Mouse (Mus musculus) liver, embryonic 12.5 days (tissue): ENCODE data around the gene Ptk7. TPM values are rescaled to one million over a fixed set of nuclear protein-coding genes. Genes with fewer than 3 reads are reported as not detected.
"Not testable (repeated sequence)": the region's sequence is repeated elsewhere in the genome, so short reads cannot be mapped to it uniquely, and the experiment has no call there.

Experiments used
- ATAC-seq: fragments of 200-750 bp; cut with Nextera tagmentation; 2 replicates; pipeline ENCODE4 v1.8.0; 2017; ENCODE audit warnings: moderate number of reproducible peaks, mild to moderate bottlenecking, moderate library complexity
- H3K27ac ChIP-seq: fragments of 300-500 bp; sonication (generic); 2 replicates; pipeline ENCODE4 v1.5.1; 2016; ENCODE audit warnings: mild to moderate bottlenecking
- H3K27me3 ChIP-seq: fragments of 300-500 bp; sonication (generic); replicated peaks from 2 replicates; pipeline ENCODE4 v1.6.1; 2016; ENCODE audit warnings: mild to moderate bottlenecking, moderate library complexity
- H3K36me3 ChIP-seq: fragments of 300-500 bp; sonication (generic); 2 replicates; pipeline ENCODE4 v1.6.1; 2016; ENCODE audit warnings: mild to moderate bottlenecking, moderate library complexity
- H3K4me1 ChIP-seq: fragments of 300-500 bp; sonication (generic); 2 replicates; pipeline ENCODE4 v1.6.1; 2016
- H3K4me2 ChIP-seq: fragments of 300-500 bp; sonication (generic); 2 replicates; pipeline ENCODE4 v1.6.1; 2016; ENCODE audit warnings: mild to moderate bottlenecking, moderate library complexity
- H3K4me3 ChIP-seq: fragments of 300-500 bp; sonication (generic); 2 replicates; pipeline ENCODE4 v1.5.1; 2016; ENCODE audit warnings: mild to moderate bottlenecking, moderate library complexity
- H3K9ac ChIP-seq: fragments of 300-500 bp; sonication (generic); 2 replicates; pipeline ENCODE4 v1.6.1; 2016; ENCODE audit warnings: mild to moderate bottlenecking, moderate library complexity
- H3K9me3 ChIP-seq: fragments of 300-500 bp; sonication (generic); replicated peaks from 2 replicates; pipeline ENCODE4 v1.6.1; 2016; ENCODE audit warnings: mild to moderate bottlenecking, moderate library complexity
- WGBS: fragments of 180-500 bp; shearing (Covaris S2); methylation state at CpG from one replicate; pipeline ENCODE4 v1.1.7; 2016; ENCODE audit not compliant: insufficient replicate concordance; 5-methylcytosine and 5-hydroxymethylcytosine counted together
- polyA plus RNA-seq: library from polyadenylated mRNA; unstranded; fragments of >200 nt; fragmentation: Nextera tagmentation; extraction: Ambion mirVana; gene quantifications from 2 replicates; pipeline ENCODE4 v1.2.1, GENCODE M21; 2016

The Ptk7 gene
- polyA plus RNA-seq, 1 experiment from 2014 or later: 17.7 TPM

DNA sequence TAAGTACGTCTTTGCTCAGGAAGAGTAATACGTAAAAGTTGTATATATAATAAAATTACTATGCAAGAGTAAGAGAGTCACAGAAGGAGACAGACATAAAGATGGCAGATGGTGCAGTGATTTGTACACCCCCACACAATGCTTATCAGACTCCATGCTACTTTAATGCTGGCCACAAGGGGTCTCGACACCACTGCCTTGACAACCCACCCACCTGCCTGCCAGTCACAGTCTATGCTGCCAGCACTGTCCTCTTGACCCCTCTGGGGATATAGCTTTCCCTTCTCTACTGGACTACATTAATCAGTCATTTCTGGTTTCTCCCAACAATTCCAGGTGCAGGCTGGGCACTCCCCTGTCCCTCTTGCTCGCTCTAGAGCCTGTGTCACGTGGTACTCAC is 50.7 kb downstream of the Ptk7 start:
- Histone ChIP-seq H3K9ac (no peak overlapping the region), H3K27ac (no peak overlapping the region), H3K27me3 (no peaks in the 10 kb centered on the region), H3K4me1 (no peaks in the 10 kb centered on the region), H3K4me3 (no peak overlapping the region), H3K36me3 (peaks cover 56% of the 10 kb centered on the region), H3K9me3 (0 out of 2 replicates have a peak, but pooled peaks cover 3% of the 10 kb centered on the region), H3K4me2 (no peak overlapping the region)
- 68% methylated on average over 5 of the region's 5 CpGs for WGBS
- no peak for ATAC-seq

DNA sequence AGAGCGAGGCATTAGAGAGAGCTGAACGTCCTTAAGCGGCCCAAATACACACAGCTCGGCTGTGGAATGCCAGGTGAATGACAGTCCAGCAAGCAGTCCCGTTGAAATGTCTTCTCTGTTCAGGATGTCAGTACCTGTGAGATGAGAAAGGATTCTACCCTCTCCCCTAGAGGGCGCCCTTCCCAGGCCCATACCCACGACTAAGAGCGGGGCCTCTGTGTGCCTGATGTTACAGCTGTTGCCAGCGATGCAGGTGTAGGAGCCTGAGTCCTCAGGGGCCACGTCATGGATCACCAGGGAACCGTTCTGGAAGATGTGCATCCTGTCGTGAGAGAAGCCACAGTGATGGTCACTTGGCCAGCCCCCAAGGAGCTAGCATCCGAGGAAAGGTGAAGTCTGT is 53.2 kb downstream of the Ptk7 start:
- Histone ChIP-seq H3K4me2 (no peak overlapping the region), H3K4me3 (no peak overlapping the region), H3K9ac (no peak overlapping the region), H3K27me3 (no peaks in the 10 kb centered on the region), H3K36me3 (peaks cover 65% of the 10 kb centered on the region), H3K9me3 (0 out of 2 replicates have a peak, but pooled peaks cover 3% of the 10 kb centered on the region), H3K4me1 (no peaks in the 10 kb centered on the region), H3K27ac (no peak overlapping the region)
- ATAC-seq: no peak
- 67% methylated on average over 13 of the region's 13 CpGs for WGBS

DNA sequence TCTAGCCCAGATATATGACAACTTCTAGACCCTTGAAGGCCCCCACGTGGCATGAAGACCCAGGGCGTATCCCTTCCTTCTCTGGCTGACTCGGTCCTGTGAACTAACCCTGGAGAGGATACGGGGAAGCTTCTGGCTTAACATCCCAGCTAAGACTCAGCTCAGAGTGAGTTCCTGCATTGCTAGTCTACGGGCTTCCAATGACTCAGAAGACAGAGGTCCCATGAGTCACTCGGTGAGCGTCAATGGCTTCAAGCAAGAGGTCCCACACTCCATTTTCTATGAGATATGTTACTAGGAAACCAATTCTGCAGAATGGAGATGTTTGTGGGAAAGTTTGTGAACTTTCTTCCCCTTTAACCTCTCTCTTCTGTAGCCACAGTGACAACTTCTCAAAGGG is 54.8 kb downstream of the Ptk7 start:
- no peak for ATAC-seq
- no peaks in the 10 kb centered on the region for H3K27me3 ChIP-seq
- 77% methylated on average over 7 of the region's 7 CpGs for WGBS
- no peak overlapping the region for H3K4me3 ChIP-seq
- H3K9ac ChIP-seq: no peak overlapping the region
- no peak overlapping the region for H3K4me2 ChIP-seq
- no peak overlapping the region for H3K27ac ChIP-seq
- no peaks in the 10 kb centered on the region for H3K4me1 ChIP-seq
- peaks cover 60% of the 10 kb centered on the region for H3K36me3 ChIP-seq
- no peaks in the 10 kb centered on the region for H3K9me3 ChIP-seq

DNA sequence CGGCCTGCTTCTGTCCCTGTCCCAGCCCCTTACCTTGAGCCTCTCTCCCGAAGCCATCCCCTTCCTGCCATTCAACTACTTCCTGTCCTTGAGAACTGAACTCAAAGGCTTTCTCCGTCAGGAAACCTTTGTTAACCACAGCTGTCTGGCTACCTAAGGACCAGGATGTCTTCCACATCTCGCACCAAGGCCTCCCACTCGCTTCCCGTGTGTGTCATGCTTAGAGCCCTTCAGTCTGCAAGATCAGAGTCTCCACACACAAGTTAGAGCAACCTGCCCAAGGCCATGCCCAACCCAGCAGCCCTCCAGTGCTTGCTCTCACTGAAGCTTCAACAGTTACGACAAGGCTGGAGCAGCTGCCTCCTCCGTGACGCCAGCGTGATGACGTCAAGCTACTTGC is 58.3 kb downstream of the Ptk7 start:
- H3K36me3 ChIP-seq: peaks cover 60% of the 10 kb centered on the region
- WGBS: 67% methylated on average over 11 of the region's 11 CpGs
- H3K9me3 ChIP-seq: no peaks in the 10 kb centered on the region
- H3K4me3 ChIP-seq: no peak overlapping the region
- H3K27me3 ChIP-seq: no peaks in the 10 kb centered on the region
- H3K9ac ChIP-seq: no peak overlapping the region
- no peaks in the 10 kb centered on the region for H3K4me1 ChIP-seq
- no peak overlapping the region for H3K27ac ChIP-seq
- no peak overlapping the region for H3K4me2 ChIP-seq
- no peak for ATAC-seq

DNA sequence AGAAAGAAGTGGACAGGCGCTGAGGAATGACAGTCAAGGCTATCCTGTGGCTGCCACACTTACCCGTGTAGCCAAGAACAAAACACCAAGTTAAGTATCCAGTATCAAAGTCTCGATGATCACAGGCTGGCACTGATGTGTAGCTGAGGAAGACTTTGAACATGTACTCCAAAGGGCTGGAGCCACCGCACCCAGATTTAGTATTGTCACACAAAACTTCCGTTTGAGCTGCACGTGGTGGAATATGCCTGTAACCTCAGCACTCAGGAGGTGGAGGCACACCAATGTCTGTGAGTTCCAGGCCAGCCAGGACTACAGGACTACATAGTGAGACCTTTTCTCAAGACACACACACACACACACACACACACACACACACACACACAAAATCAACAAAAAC is 70.2 kb downstream of the Ptk7 start:
- Histone ChIP-seq H3K36me3 (no peaks in the 10 kb centered on the region), H3K4me3 (no peak overlapping the region), H3K27me3 (no peaks in the 10 kb centered on the region), H3K4me2 (no peak overlapping the region), H3K4me1 (peaks cover 27% of the 10 kb centered on the region), H3K27ac (no peak overlapping the region), H3K9ac (no peak overlapping the region), H3K9me3 (no peaks in the 10 kb centered on the region)
- WGBS: 80% methylated on average over 6 of the region's 6 CpGs
- no peak for ATAC-seq

DNA sequence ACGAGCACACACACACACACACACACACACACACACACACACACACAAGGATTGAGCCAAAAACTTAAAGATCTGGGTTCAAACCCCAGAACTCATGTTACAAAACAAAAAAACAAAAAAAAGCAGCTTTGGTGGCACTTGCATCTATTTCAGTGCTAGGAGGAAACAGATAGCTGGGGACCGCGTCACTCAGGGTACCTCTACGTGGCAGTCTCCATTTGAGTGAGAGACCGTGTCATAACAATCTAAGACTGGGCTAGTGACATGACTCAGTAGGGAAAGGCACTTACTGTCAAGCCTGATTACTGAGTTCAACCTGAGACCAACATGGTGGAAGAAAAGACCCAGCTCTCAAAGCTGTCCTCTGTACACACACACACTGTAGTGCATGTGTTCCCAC is 71.2 kb downstream of the Ptk7 start:
- Histone ChIP-seq H3K9ac (no peak overlapping the region), H3K9me3 (no peaks in the 10 kb centered on the region), H3K4me1 (peaks cover 37% of the 10 kb centered on the region), H3K27ac (no peak overlapping the region), H3K4me2 (no peak overlapping the region), H3K36me3 (no peaks in the 10 kb centered on the region), H3K4me3 (no peak overlapping the region), H3K27me3 (no peaks in the 10 kb centered on the region)
- WGBS: 63% methylated on average over 5 of the region's 5 CpGs
- ATAC-seq: no peak

DNA sequence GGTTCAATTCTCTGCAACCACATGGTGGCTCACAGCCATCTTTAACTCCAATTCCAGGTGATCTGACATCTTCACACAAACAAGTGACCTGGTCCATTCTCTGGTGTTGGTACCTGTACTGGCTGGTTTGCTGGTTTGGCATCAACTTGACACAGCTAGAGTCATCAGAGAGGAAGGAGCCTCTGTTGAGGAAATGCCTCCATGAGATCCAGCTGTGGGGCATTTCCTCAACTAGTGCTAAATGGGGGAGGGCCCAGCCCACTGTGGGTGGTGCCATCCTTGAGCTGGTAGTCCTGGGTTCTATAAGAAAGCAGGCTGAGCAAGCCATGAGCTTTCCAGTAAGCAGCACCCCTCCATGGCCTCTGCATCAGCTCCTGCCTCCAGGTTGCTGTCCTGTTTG is 72.0 kb downstream of the Ptk7 start:
- not testable (repeated sequence) for ATAC-seq, H3K4me3 ChIP-seq, H3K9me3 ChIP-seq, H3K27me3 ChIP-seq, H3K36me3 ChIP-seq
- Histone ChIP-seq H3K4me1 (peaks cover 45% of the 10 kb centered on the region), H3K4me2 (peak overlapping the region; percentile 95), H3K9ac (0 out of 2 replicates have a peak overlapping the region, but pooled peaks have one; percentile 98), H3K27ac (peak overlapping the region; percentile 73; the same call in 1 of the 2 replicates)

DNA sequence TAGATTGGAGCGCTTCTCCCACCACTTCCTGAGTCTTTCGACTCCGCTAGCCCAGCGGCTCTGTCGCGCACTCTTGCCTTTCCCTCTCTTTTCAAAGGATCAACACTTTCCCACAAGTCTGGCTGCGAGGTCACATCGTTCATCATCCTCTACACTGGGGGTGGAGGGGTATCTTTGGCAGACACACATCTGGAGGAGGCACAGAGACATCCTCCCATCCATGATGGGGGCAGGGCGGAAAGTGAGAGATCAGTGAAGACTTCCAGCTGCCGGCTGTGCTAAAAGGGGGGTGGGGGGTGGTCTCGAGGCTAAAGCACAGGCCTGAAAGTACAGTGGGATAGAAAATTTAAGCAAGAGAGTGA is 72.7 kb downstream of the Ptk7 start:
- Histone ChIP-seq H3K36me3 (peaks cover 11% of the 10 kb centered on the region), H3K27me3 (no peaks in the 10 kb centered on the region), H3K27ac (peak overlapping the region; percentile 73), H3K4me3 (peak overlapping the region; percentile 95), H3K9ac (peak overlapping the region; percentile 98), H3K4me2 (peak overlapping the region; percentile 95), H3K9me3 (no peaks in the 10 kb centered on the region), H3K4me1 (peaks cover 47% of the 10 kb centered on the region)
- under 1% methylated on average over 11 of the region's 11 CpGs for WGBS
- ATAC-seq: no peak; the same call in 1 of the 2 replicates

DNA sequence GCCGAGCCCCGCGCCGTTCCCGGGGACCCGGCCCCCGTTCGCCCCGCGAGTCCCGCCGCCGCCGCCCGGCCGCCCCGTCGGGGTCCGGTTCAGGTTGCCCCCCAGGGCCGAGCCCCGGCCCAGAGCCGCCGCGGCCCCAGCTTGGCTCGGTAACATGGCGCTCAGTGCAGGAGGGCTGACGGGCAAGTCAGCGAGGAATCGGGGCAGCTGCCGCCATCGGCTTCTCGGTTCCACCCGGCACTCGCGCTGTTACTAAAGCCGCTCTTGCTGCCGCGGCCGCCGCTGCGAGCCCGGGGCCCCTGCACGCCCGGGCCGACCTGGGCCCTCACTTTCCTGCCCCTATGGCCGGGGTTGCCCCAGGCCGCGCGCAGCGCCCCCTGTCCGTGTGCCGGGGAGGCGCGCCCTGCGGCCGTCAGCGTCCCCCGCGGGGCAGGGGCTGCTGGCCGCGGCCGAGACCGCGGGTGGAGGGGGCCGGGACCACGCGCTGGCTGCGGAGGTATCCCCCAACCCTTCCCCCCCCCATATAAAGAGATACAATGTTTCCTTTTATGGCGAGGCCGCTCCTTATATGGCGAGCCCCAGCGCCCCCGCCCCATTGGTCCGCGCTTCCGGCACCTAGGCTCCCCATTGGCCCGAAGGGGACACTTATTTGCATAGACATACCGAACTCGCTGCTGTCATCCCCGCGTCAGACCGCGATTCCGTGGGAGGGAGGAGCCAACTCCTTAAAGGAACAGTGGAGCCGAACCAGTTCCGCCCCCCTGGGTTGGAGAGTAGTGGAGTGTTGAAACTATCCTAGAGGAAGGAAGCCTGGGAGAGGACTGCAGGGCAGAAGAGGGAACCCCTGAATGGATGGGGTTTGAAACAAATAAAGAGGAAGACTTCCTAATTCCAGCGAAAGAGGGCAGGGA is 73.4 kb downstream of the Ptk7 start, which contains the start of gene Srf:
Gene Srf (minus strand): TSS at position 503 of the 911 bp plus-strand sequence.
- WGBS: under 1% methylated on average over 79 of the region's 87 CpGs
- Histone ChIP-seq H3K36me3 (peaks cover 17% of the 10 kb centered on the region), H3K4me2 (peak within 1 kb of the TSS; percentile 95), H3K27ac (peak within 1 kb of the TSS; percentile 87), H3K27me3 (no peaks in the 10 kb centered on the region), H3K4me1 (peaks cover 47% of the 10 kb centered on the region), H3K9me3 (no peaks in the 10 kb centered on the region), H3K9ac (peak within 1 kb of the TSS; percentile 98), H3K4me3 (peak within 1 kb of the TSS; percentile 95)
- peak; percentile 95 for ATAC-seq

DNA sequence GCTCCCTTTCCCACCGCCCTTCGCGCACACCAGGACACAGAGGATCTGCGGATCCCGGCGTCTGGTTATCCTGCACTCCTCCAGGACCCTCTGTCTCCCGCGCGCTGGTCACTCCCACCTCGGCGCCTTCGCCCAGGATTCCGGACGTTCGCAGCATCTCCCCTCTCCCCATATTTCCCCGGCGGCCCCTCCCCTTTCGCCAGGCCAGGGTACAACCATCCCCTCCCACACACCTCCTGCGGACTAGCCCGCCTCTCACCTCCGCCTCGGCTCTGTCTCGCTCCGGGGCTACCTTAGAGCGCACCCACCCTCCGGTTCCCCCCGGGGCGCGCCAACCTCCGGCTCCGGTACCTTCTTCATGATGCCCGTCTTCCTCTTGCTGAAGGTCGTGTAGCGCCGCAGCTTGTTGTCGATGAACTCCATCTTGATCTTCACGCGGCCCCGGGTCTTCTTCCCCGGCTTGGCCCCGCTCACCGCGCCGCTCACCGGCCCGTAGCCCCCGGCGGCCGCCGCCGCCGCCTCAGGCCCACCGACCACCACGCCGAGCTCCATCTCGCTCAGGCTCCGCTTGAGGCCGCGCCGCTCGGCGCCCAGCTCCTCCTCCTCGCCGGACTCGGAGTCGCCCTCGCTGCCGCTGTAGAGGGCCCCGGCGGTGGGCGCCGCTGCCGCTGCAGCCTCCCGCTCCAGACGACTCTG is 74.2 kb downstream of the Ptk7 start:
- Histone ChIP-seq H3K4me3 (peak overlapping the region; percentile 95), H3K27me3 (no peaks in the 10 kb centered on the region), H3K9ac (peak overlapping the region; percentile 98), H3K27ac (peak overlapping the region; percentile 87), H3K4me2 (peak overlapping the region; percentile 95), H3K4me1 (peaks cover 47% of the 10 kb centered on the region), H3K9me3 (no peaks in the 10 kb centered on the region), H3K36me3 (peaks cover 25% of the 10 kb centered on the region)
- whole genome bisulfite sequencing: under 1% methylated on average over 68 of the region's 75 CpGs
- ATAC-seq: no peak

DNA sequence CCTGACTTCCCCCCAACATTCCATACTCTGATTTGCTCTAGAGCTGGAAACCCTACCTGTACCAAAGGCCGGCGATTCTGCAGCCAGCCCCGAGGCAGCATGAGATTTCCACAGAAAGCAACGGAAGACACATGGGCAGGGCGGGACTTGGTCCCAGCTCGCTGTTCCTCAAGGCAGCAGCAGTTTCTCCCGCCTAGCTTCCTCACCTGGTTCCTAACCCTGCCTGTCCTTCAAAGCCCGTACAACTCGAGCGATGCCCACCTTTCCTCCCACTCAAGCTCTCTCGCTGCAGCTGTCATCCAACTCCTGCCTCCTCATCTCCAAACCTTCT is 74.7 kb downstream of the Ptk7 start:
- H3K27ac ChIP-seq: peak overlapping the region; percentile 87; the same call in 1 of the 2 replicates
- H3K36me3 ChIP-seq: peaks cover 30% of the 10 kb centered on the region
- H3K9ac ChIP-seq: peak overlapping the region; percentile 98
- no peak for ATAC-seq
- H3K4me3 ChIP-seq: peak overlapping the region; percentile 95
- WGBS: 2% methylated on average over 11 of the region's 11 CpGs
- H3K4me2 ChIP-seq: peak overlapping the region; percentile 95
- H3K27me3 ChIP-seq: no peaks in the 10 kb centered on the region
- peaks cover 47% of the 10 kb centered on the region for H3K4me1 ChIP-seq
- no peaks in the 10 kb centered on the region for H3K9me3 ChIP-seq

DNA sequence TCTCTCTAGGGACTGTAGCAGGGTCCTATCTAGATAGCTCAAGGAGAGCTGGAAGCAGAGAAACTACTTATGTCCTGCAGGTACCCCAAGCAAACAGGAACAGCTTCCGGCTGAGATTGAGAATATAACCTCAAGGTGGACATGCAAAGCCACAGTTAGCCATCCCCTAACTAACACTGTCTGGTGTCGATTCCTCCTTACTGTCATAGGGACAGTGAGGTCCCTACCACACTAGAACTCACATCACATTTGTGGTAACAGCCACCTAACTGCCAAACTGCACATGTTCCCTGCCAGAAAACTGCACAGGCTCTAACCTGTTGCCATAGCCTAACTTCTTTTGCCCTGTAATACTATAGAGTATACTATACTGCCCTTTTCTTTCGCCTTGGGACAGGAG is 75.4 kb downstream of the Ptk7 start:
- WGBS: 74% methylated on average over 3 of the region's 3 CpGs
- no peaks in the 10 kb centered on the region for H3K9me3 ChIP-seq
- peak overlapping the region; percentile 95 for H3K4me2 ChIP-seq
- H3K9ac ChIP-seq: no peak overlapping the region
- H3K4me3 ChIP-seq: peak overlapping the region; percentile 95
- ATAC-seq: no peak
- no peak overlapping the region for H3K27ac ChIP-seq
- peaks cover 47% of the 10 kb centered on the region for H3K4me1 ChIP-seq
- peaks cover 36% of the 10 kb centered on the region for H3K36me3 ChIP-seq
- no peaks in the 10 kb centered on the region for H3K27me3 ChIP-seq
